Mouse (Mus musculus) adrenal gland, postnatal 14 days (tissue): ENCODE measurements around the gene Zfp953. TPM values are rescaled to one million over a fixed set of nuclear protein-coding genes. Genes with fewer than 3 reads are reported as not detected.
A peak's percentile ranks its signal among the peaks of the same experiment; 100 is the strongest.
"Not testable (repeated sequence)": the region's sequence is repeated elsewhere in the genome, so short reads cannot be mapped to it uniquely, and the experiment has no call there.

ENCODE experiments used
- DNase-seq: peaks from one replicate; pipeline ENCODE4 v3.0.0; 2021; ENCODE audit warnings: mixed read lengths
- long read RNA-seq, 2 experiments: library from polyadenylated mRNA; stranded (forward); transcript quantifications; one replicate each; pipeline ENCODE4 v2.0.0; 2021
- total RNA-seq: library from RNA; stranded (reverse); gene quantifications from 2 replicates; pipeline ENCODE4 v1.2.3, GENCODE M21; 2021

The Zfp953 gene
- total RNA-seq, result 2.7 and 4.0 TPM in 2 replicates
- long read RNA-seq, experiment 1, result 0 reads
- long read RNA-seq, experiment 2, result 0 reads

DNA sequence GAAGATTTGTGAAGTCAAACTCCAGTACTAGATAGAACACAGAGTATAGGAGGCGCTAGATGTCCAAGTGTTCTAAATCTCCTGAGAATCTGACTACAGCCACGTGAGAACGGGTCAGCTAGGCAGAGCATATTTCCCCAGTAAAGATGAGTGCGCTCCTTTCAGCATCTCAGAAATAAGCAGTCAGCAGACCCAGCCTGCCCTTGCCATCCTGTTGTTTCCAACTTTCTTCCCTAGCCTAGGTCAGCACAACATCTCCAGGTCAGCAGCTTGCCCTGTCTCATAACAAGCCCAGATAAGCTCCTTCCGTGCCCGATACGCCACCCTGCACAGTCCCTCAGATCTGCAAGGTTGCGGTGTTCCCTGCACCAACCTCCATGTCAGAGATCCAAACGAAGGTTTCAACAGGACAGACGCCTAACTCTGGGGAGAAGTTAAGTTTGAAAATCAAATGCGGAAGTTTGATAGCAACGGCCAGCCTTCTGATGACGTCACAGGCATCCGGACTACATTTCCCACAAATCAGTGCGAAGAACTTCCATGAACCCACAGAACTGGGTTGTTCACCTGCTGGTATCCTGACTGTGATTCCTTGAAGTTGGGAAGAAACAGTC is at the start of gene Zfp953, which contains the start of gene Gm28044:
TSS of gene Zfp953 (minus strand) at position 475 of the 614 bp plus-strand sequence.
TSS of gene Gm28044 (minus strand) at position 406 of the 614 bp plus-strand sequence.
- peak; percentile 91 for DNase-seq

DNA sequence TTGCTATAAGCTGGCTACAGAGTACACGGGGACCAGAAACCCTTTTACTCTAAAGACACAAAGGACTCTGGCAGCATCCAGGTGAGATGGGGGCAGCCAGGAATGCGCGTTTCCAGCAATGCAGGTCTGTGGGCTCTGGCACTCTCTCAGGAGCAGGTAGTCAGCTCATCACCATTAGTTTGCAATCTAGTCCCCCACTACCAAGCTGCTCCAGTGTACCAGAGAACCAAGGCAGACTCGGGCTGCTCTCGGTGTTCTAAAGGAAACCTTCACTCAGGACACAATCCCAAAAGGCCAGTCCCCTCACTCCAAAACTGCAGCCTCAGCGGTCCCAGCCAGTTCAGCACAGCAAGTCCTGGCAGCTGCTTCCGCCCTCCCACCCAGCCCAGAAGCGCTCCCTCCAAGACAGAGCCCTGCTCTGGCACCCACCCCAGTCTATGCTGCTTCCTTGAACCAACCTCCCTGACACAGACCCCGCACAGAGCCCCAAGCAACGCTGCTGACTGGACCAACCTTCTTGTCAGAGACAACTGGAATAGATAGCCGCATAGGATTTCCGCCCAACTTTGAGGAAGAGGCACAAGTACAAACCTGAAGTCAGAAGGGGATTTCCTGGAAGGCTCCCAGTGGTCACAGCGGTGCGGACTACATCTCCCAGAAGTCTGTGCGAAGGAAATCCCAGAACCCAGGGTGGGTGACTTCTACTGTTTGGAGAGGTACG is 38.9 kb upstream of the Zfp953 start, which contains the start of gene Zfp429:
TSS of gene Zfp429 (minus strand) at position 637 of the 721 bp plus-strand sequence.
- peak; percentile 75 for DNase-seq

DNA sequence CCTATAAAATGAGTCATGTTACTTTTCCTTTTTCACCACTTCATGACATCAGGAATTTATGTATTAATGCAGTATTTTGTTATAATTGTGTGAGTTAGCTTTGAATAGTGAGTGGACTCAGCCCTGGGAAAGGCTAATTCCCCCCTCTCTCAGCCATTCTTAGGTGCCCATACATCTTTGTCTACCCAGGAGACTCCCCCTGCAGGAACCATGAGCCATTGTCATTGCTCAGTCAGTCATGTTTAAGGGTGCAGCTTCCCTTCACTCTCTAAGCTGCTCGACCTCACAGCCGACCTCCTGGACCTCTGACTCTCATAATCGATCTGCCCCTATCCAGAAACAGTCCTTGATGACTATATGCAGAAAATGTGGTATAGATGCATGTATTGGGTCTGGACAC is 15.8 kb upstream of the Zfp953 start:
- not testable (repeated sequence) for DNase-seq

- peak; percentile 72 for DNase-seq
These were observed 14.9 kb upstream of the Zfp953 start, which contains the start of the genes Gm28041 and Zfp456 for GRCm38 (mm10) chr13:67375050-67375911. Gene Gm28041, minus strand, starts transcription at chr13:67375733. Gene Zfp456, minus strand, starts transcription at chr13:67375810.

- DNase-seq, result no peak
These were observed 8.6 kb downstream of the Zfp953 start for GRCm38 (mm10) chr13:67351854-67352253.

DNA sequence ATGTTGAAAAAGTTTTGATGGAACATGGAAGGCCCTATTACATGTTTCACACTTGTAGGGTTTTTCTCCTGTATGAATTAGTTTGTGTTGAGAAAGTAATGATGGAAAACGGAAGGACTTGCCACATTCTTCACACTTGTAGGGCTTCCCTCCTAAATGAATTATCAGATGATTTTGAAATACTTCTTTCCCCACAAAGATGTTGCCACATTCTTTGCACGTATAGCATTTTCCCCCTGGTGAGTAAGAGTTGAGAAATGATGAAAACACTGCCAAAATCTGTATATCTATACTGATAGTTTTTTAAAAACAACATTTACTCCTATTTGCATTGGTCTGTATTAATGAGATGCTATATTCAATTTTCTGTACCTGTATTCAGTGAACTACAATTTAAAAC is 17.0 kb downstream of the Zfp953 start:
- DNase-seq, result no peak

- no peak for DNase-seq
These were observed 27.5 kb downstream of the Zfp953 start for GRCm38 (mm10) chr13:67332877-67333276.

DNA sequence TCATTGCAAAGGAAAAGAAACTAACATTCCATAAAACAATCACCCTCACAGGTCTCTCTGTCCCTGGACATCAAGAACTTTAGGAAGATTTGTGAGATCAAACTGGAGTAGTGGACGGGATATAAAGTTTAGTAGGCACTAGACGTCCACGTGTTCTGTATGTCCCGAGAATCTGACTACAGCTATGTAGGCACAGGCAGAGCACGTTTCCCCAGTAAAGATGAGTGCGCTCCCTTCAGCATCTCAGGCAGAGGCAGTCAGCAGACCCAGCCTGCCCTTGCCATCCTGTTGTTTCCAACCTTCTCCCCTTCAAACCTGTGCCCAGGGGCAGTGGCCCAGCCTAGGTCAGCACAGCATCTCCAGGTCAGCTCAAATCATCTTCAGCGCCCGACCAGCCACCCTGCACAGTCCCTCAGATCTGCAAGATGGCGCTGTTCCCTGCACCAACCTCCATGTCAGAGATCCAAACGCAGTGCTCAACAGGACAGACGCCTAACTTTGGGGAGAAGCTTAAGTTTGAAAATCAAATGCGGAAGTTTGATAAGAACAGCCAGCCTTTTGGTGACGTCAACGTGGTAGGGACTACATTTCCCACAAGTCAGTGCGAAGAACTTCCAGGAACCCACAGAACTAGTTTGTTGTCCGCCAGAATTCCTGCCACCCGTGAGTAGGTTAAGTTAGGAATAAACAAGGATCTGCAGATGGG is 28.2 kb downstream of the Zfp953 start, which contains the start of gene Zfp595:
TSS of gene Zfp595 (minus strand) at position 552 of the 706 bp plus-strand sequence.
- DNase-seq, result peak; percentile 87

DNA sequence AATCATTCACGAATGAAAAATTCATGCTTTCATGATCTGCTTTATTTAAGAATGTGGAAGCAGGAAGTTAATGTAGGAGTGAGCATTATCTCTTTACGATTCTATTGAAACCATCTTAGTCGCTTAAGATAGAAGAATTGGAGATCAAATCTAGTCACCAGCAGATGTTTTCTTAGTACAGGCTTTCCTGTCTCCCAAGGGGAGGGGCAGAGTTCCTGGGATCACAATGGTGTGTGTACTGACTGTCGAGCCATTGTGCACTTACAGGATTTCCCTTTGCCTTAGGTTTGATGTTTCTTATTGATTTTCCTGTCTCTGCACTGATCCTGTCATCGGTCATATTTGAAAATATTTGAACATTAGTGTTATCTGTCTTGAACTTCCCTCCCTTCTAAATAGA is 53.7 kb downstream of the Zfp953 start:
- no peak for DNase-seq

- DNase-seq, result peak; percentile 89
These were observed 54.4 kb downstream of the Zfp953 start, which contains the start of gene Zfp457 for GRCm38 (mm10) chr13:67305822-67306672. Gene Zfp457, minus strand, starts transcription at chr13:67306485.

Other genes with a start within 250 kb of the Zfp953 start
- 0.90 and 1.0 TPM in 2 replicates for gene Rslcan18, start 244.3 kb downstream of the Zfp953 start, total RNA-seq
- 4.6 and 5.5 TPM in 2 replicates for gene Zfp759, start 238.9 kb downstream of the Zfp953 start, total RNA-seq
- 6.1 and 6.2 TPM in 2 replicates for gene Rsl1, start 187.4 kb downstream of the Zfp953 start, total RNA-seq
- 1.7 and 2.0 TPM in 2 replicates for gene Zfp455, start 166.1 kb downstream of the Zfp953 start, total RNA-seq
- gene Zfp458, start 82.1 kb downstream of the Zfp953 start, total RNA-seq, result 3.7 and 3.8 TPM in 2 replicates
- gene Zfp457, start 54.1 kb downstream of the Zfp953 start, total RNA-seq, result 3.7 and 3.8 TPM in 2 replicates
- 4.4 and 5.3 TPM in 2 replicates for gene Zfp595, start 28.0 kb downstream of the Zfp953 start, total RNA-seq
- 1.1 and 3.3 TPM in 2 replicates for gene Gm28044, start 69 bp downstream of the Zfp953 start, total RNA-seq
- 1.2 TPM in 1 of 2 replicates, not detected in the other for gene Gm28041, start 15.1 kb upstream of the Zfp953 start, total RNA-seq
- gene Zfp456, start 15.2 kb upstream of the Zfp953 start, total RNA-seq, result 1.4 and 3.5 TPM in 2 replicates
- gene Zfp429, start 39.2 kb upstream of the Zfp953 start, total RNA-seq, result 3.5 and 5.0 TPM in 2 replicates
- 0.71 TPM in 1 of 2 replicates, not detected in the other for gene Zfp459, start 60.8 kb upstream of the Zfp953 start, total RNA-seq
- gene Zfp874a, start 91.0 kb upstream of the Zfp953 start, total RNA-seq, result 13.5 and 14.5 TPM in 2 replicates
- gene Zfp874b, start 123.7 kb upstream of the Zfp953 start, total RNA-seq, result 14.7 and 18.2 TPM in 2 replicates
- gene Zfp58, start 139.9 kb upstream of the Zfp953 start, total RNA-seq, result 5.6 and 6.7 TPM in 2 replicates
- gene Gm26965, start 165.5 kb upstream of the Zfp953 start, total RNA-seq, result 0.33 TPM in 1 of 2 replicates, not detected in the other
- gene Zfp87, start 165.6 kb upstream of the Zfp953 start, total RNA-seq, result 15.6 and 23.4 TPM in 2 replicates
- gene Zfp748, start 193.2 kb upstream of the Zfp953 start, total RNA-seq, result 7.6 and 7.8 TPM in 2 replicates
- gene Zfp729b, start 249.1 kb upstream of the Zfp953 start, total RNA-seq, result 6.3 and 6.6 TPM in 2 replicates